Mouse (Mus musculus): ENCODE measurements around the gene Atad3a.

DNA sequence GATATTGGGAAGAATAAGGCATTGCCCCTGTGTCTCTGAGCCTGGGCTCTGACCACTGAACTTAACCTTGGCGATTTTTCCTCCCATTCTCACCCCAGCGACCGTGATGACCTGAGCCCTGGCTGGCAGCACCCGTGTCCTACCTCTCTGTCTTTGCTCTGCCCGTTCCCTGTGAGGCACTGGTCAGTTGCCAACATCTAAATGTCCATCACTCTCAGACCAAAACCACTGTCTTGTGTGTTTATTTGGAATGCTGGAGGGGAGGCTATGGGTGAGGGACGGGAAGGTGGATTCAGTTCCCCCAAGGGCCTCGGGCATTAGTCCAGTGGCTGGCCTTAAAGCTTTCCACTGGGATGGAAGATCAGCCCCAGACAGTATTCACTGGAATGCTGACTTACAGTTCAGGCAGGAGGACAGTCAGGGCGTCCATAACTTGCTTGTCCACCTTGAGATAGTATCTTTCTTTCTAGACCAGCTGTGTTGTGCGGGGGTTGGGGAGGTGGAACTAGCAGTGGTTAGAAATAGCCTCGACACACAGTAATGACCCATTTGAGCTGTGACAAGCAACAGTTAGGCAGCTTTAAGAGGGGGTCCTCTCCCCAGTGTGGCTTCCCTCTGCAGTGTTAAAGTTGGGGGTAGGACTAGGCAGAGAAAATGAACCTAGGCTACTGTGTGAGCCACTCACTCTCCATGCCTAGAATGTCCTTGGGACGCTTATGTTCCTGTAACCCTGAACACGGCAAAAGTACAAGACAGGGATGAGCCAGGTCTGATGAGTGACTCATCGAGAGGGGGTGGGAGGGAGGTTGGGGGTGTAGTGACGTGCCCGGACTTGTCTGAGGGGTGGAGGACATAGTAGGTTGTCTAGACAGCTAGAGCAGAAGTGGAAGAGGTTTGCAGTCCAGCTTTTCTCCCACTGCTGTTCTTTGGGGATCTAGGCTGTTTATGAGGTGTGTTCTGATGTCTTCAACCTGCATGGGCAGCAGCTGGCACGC, 64.3 kb downstream of the Atad3a start:
- 0 out of 2 replicates have a peak, but pooled peaks have one; percentile 17 for TF ChIP-seq EP300 (IDR thresholded peaks at IDR 0.05; ENCODE audit: low read length)
- TF ChIP-seq IRF4 (IDR thresholded peaks at IDR 0.05; ENCODE audit: low read depth, low read length), result peak; percentile 29; the same call in 1 of the 2 replicates
- TF ChIP-seq CTCF (conservative IDR thresholded peaks at IDR 0.05 in 1 of 2, IDR thresholded peaks at IDR 0.05 in 1 of 2; ENCODE audit: low read depth in 2 of 2, low read length in 2 of 2), result no peak
- no peak for TF ChIP-seq MAX (IDR thresholded peaks at IDR 0.05; ENCODE audit: low read length)
- peak; percentile 73 for TF ChIP-seq MAZ (IDR thresholded peaks at IDR 0.05; ENCODE audit: low read depth, low read length)
- TF ChIP-seq POLR2A (IDR thresholded peaks at IDR 0.05; ENCODE audit: low read depth, low read length), result 0 out of 2 replicates have a peak, but pooled peaks have one; percentile 22
- TF ChIP-seq CHD2 (IDR thresholded peaks at IDR 0.05; ENCODE audit: low read length), result no peak
- no peak for TF ChIP-seq ZNF384 (IDR thresholded peaks at IDR 0.05; ENCODE audit: low read depth, low read length)
- no peak for TF ChIP-seq ZC3H11A (IDR thresholded peaks at IDR 0.05; ENCODE audit: low read depth, low read length)
- TF ChIP-seq E2F4 (IDR thresholded peaks at IDR 0.05; ENCODE audit: insufficient replicate concordance, low read depth, low read length), result no peak
